Mouse (Mus musculus): Measurements from ENCODE around the gene 1810010H24Rik.
A peak's percentile ranks its signal among the peaks of the same experiment; 100 is the strongest.
"Not testable (repeated sequence)": the region's sequence is repeated elsewhere in the genome, so short reads cannot be mapped to it uniquely, and the experiment has no call there.

1810010H24Rik gene

GRCm38 (mm10) chr11:107025411-107026321 lies at the start of gene 1810010H24Rik:
1810010H24Rik (plus strand) TSS chr11:107025681.
- peak in 1 of 2 experiments; percentile 19 for DNase-seq

GRCm38 (mm10) chr11:106976194-106976593 lies 49.3 kb upstream of the 1810010H24Rik start:
- peak; percentile 39 to 53 for DNase-seq

- peak; percentile 74 to 79 for DNase-seq
Observed at GRCm38 (mm10) chr11:106980455-106980854, 45.0 kb upstream of the 1810010H24Rik start.

GRCm38 (mm10) chr11:106981787-106982186 lies 43.7 kb upstream of the 1810010H24Rik start:
- no peak for DNase-seq

- DNase-seq: no peak
Observed at GRCm38 (mm10) chr11:106982351-106982750, 43.1 kb upstream of the 1810010H24Rik start.

GRCm38 (mm10) chr11:106985979-106986604 lies 39.4 kb upstream of the 1810010H24Rik start:
- not testable (repeated sequence) for DNase-seq

- DNase-seq: no peak
Observed at GRCm38 (mm10) chr11:106987384-106987783, 38.1 kb upstream of the 1810010H24Rik start.

GRCm38 (mm10) chr11:106994246-106995085 lies 31.0 kb upstream of the 1810010H24Rik start:
- no peak for DNase-seq

- not testable (repeated sequence) for DNase-seq
Observed at GRCm38 (mm10) chr11:106996492-106996891, 29.0 kb upstream of the 1810010H24Rik start.

- DNase-seq: no peak
Observed at GRCm38 (mm10) chr11:106997976-106998375, 27.5 kb upstream of the 1810010H24Rik start.

GRCm38 (mm10) chr11:106998651-106999150 lies 26.8 kb upstream of the 1810010H24Rik start:
- DNase-seq: no peak

- peak; percentile 91 to 92 for DNase-seq
Observed at GRCm38 (mm10) chr11:106999151-106999948, 26.1 kb upstream of the 1810010H24Rik start, which contains the start of gene Kpna2. Kpna2 (minus strand) TSS chr11:106999541.

- DNase-seq: no peak
Observed at GRCm38 (mm10) chr11:106999949-107000513, 25.4 kb upstream of the 1810010H24Rik start.

GRCm38 (mm10) chr11:107001760-107002675 lies 23.5 kb upstream of the 1810010H24Rik start:
- DNase-seq: peak in 1 of 2 experiments; percentile 74

- DNase-seq: no peak
Observed at GRCm38 (mm10) chr11:107005538-107005937, 19.9 kb upstream of the 1810010H24Rik start.

- DNase-seq: no peak
Observed at GRCm38 (mm10) chr11:107010447-107010846, 15.0 kb upstream of the 1810010H24Rik start.

GRCm38 (mm10) chr11:107011171-107011570 lies 14.3 kb upstream of the 1810010H24Rik start:
- no peak for DNase-seq

GRCm38 (mm10) chr11:107011669-107012323 lies 13.7 kb upstream of the 1810010H24Rik start:
- no peak for DNase-seq

GRCm38 (mm10) chr11:107012324-107013017 lies 13.0 kb upstream of the 1810010H24Rik start:
- peak; percentile 98 to 99 for DNase-seq
